Mouse (Mus musculus) forebrain, embryonic 16.5 days (tissue): ENCODE measurements around the gene Tmprss3. TPM values are rescaled to one million over a fixed set of nuclear protein-coding genes. Genes with fewer than 3 reads are reported as not detected.

Experiments used
- ATAC-seq: fragments of 200-750 bp; cut with Nextera tagmentation; 2 replicates; pipeline ENCODE4 v1.8.0; 2017; ENCODE audit warnings: mild to moderate bottlenecking, moderate library complexity
- H3K27ac ChIP-seq: fragments of 300-500 bp; sonication (generic); 2 replicates; pipeline ENCODE4 v1.5.1; 2014; ENCODE audit warnings: low read length, control low read depth
- H3K27me3 ChIP-seq: fragments of 300-500 bp; sonication (generic); replicated peaks from 2 replicates; pipeline ENCODE4 v1.6.1; 2014; ENCODE audit warnings: low read length; ENCODE audit not compliant: control insufficient read depth, insufficient read depth
- H3K36me3 ChIP-seq: fragments of 300-500 bp; sonication (generic); 2 replicates; pipeline ENCODE4 v1.6.1; 2014; ENCODE audit not compliant: control insufficient read depth, insufficient read depth
- H3K4me1 ChIP-seq: fragments of 300-500 bp; sonication (generic); replicated peaks from 2 replicates; pipeline ENCODE4 v1.6.1; 2014; ENCODE audit warnings: low read length; ENCODE audit not compliant: control insufficient read depth, insufficient read depth
- H3K4me2 ChIP-seq: fragments of 300-500 bp; sonication (generic); 2 replicates; pipeline ENCODE4 v1.6.1; 2014; ENCODE audit warnings: mild to moderate bottlenecking, low read length, control low read depth
- H3K4me3 ChIP-seq: fragments of 300-500 bp; sonication (generic); replicated peaks from 2 replicates; pipeline ENCODE4 v1.5.1; 2014; ENCODE audit warnings: mild to moderate bottlenecking, low read length, control low read depth
- H3K9ac ChIP-seq: fragments of 300-500 bp; sonication (generic); replicated peaks from 2 replicates; pipeline ENCODE4 v1.6.1; 2014; ENCODE audit warnings: low read depth, low read length, control low read depth
- H3K9me3 ChIP-seq: fragments of 300-500 bp; sonication (generic); 2 replicates; pipeline ENCODE4 v1.6.1; 2016; ENCODE audit warnings: low read length; ENCODE audit not compliant: control insufficient read depth
- WGBS: fragments of 180-500 bp; shearing (Covaris S2); extraction: QIAGEN DNeasy Blood & Tissue Kit; methylation state at CpG from one replicate; pipeline ENCODE4 v1.1.7; 2014; 5-methylcytosine and 5-hydroxymethylcytosine counted together
- polyA plus RNA-seq: library from polyadenylated mRNA; unstranded; fragments of >200 nt; fragmentation: Nextera tagmentation; extraction: Ambion mirVana; gene quantifications from 2 replicates; pipeline ENCODE4 v1.2.1, GENCODE M21; 2015

Tmprss3 gene
- polyA plus RNA-seq, 1 experiment from 2014 or later: not detected

DNA sequence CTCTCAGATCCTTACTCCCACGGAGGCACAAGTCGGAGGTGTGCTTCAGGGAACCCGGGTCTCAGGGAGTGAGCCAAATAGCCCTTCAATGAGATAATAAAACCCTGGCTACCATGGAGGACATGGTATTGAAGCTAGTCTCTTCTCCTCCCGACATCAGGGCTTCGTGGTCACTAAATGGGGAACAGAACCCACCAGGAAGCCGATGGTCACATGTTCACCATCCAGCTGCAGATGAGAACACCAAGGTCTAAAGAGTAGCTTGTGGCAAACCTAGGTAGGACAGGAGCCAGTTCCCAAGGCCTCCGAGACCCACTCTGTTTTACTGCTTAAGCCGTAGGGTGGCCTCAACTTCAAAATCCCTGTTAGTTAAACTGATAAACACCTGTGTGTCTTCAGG lies 9.9 kb upstream of the Tmprss3 start:
- WGBS: 92% methylated on average over 8 of the region's 8 CpGs
- no peak for ATAC-seq

DNA sequence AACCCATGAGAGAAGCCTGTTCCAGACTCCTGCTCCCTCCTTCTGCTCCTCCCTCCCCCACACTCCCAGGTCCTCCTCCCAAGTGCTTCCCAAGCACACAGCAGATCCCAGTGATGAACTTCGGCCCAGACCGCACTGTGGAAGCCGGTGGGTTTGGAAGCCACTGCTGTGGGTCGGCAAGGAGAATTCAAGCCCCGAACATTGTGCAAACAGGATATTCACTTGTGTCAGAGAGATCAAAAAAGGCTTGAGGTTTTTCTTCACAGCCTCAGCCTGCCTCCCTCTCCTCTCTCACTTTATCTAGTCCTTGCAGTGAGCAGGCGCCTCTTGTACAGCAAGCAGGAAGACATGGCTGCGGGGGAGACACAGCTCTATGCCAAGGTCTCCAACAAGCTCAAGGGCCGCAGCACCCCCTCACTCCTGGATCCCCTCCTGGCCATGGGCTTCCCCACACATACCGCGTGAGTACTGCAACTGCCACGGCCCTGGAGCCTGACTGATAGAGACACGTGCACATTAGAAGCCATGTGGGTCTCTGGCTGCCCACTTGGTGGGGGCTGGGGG lies 9.1 kb upstream of the Tmprss3 start, which contains the start of gene Ubash3a:
Gene Ubash3a (plus strand): TSS at position 103 of the 564 bp plus-strand sequence.
- Histone ChIP-seq H3K9ac (no peak within 1 kb of the TSS), H3K9me3 (no peaks in the 10 kb centered on the region), H3K27me3 (no peaks in the 10 kb centered on the region), H3K27ac (no peak within 1 kb of the TSS), H3K4me2 (no peak within 1 kb of the TSS), H3K4me1 (no peaks in the 10 kb centered on the region), H3K36me3 (no peaks in the 10 kb centered on the region), H3K4me3 (no peak within 1 kb of the TSS)
- no peak for ATAC-seq
- 87% methylated on average over 12 of the region's 12 CpGs for WGBS

More for the DNA sequence above, 9.9 kb upstream of the Tmprss3 start:
- no peak overlapping the region for H3K4me2 ChIP-seq
- H3K36me3 ChIP-seq: no peaks in the 10 kb centered on the region
- no peaks in the 10 kb centered on the region for H3K4me1 ChIP-seq
- no peaks in the 10 kb centered on the region for H3K9me3 ChIP-seq
- H3K27me3 ChIP-seq: no peaks in the 10 kb centered on the region
- no peak overlapping the region for H3K4me3 ChIP-seq
- H3K9ac ChIP-seq: no peak overlapping the region
- no peak overlapping the region for H3K27ac ChIP-seq

DNA sequence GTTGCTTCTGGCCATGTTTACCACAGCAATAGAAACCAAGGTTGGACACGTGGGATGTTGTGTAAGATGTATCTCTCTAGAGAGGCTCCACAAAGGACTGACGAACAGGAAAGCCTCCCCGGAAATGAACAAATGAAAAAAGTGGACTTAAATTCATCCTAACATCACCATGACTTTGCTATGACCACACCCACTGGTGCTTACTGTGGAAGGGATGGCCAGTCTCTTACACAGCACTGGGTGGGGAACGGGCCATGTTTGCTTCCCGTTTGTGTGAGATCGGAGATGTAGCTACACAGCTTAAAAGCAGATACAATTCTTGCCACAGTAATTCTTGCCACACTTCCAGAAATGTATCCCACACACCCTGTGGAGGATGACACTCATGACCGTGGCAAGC lies 2.5 kb downstream of the Tmprss3 start:
- H3K4me3 ChIP-seq: no peak overlapping the region
- no peaks in the 10 kb centered on the region for H3K9me3 ChIP-seq
- ATAC-seq: no peak
- H3K4me2 ChIP-seq: no peak overlapping the region
- H3K27me3 ChIP-seq: no peaks in the 10 kb centered on the region
- WGBS: 90% methylated on average over 7 of the region's 7 CpGs
- no peak overlapping the region for H3K27ac ChIP-seq
- no peak overlapping the region for H3K9ac ChIP-seq
- no peaks in the 10 kb centered on the region for H3K36me3 ChIP-seq
- no peaks in the 10 kb centered on the region for H3K4me1 ChIP-seq

DNA sequence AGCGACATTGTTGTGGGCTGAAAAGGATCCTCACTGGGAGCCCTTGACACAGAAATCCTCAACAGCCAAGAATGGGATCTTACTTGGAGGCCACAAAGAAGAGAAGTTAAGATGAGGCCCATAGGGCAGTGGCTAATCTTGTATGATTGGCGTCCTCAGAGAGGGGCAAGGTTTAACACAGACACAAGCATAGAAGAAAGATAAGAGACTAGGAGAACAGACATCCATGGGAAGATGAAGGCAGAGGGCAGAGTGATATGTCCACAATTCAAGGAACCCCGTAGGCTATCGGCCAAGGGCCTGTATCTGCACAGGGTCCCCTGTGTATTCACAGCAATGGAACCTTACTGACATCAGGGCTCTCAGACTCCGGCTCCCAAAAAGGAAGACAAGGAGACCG lies 3.6 kb downstream of the Tmprss3 start:
- no peaks in the 10 kb centered on the region for H3K36me3 ChIP-seq
- H3K27ac ChIP-seq: no peak overlapping the region
- ATAC-seq: no peak
- H3K4me2 ChIP-seq: no peak overlapping the region
- H3K4me3 ChIP-seq: no peak overlapping the region
- no peaks in the 10 kb centered on the region for H3K4me1 ChIP-seq
- H3K9me3 ChIP-seq: no peaks in the 10 kb centered on the region
- H3K9ac ChIP-seq: no peak overlapping the region
- H3K27me3 ChIP-seq: no peaks in the 10 kb centered on the region
- WGBS: 87% methylated on average over 6 of the region's 6 CpGs

DNA sequence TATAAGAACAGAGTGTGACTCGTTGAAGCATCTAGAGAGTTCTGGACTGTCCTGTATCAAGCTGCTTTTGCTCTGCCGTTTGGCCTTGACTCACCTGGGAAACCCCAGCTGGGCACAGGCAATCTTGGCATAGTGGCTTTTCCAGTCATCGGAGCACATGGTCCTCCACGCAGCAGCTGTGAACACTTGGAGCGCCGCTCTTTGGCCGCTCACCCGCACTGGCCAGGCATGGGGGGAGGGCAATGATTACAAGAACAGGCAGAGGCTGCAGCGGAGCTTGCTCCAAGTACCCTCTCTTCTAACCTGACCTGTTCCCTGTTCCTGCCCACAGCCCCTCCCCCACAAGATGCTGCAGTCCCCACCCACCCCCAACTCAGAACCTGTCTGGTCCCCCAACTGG lies 5.4 kb downstream of the Tmprss3 start:
- no peak for ATAC-seq
- no peaks in the 10 kb centered on the region for H3K36me3 ChIP-seq
- H3K27ac ChIP-seq: no peak overlapping the region
- no peak overlapping the region for H3K4me2 ChIP-seq
- H3K9me3 ChIP-seq: no peaks in the 10 kb centered on the region
- H3K4me3 ChIP-seq: no peak overlapping the region
- no peak overlapping the region for H3K9ac ChIP-seq
- H3K27me3 ChIP-seq: no peaks in the 10 kb centered on the region
- WGBS: 85% methylated on average over 9 of the region's 9 CpGs
- H3K4me1 ChIP-seq: no peaks in the 10 kb centered on the region

DNA sequence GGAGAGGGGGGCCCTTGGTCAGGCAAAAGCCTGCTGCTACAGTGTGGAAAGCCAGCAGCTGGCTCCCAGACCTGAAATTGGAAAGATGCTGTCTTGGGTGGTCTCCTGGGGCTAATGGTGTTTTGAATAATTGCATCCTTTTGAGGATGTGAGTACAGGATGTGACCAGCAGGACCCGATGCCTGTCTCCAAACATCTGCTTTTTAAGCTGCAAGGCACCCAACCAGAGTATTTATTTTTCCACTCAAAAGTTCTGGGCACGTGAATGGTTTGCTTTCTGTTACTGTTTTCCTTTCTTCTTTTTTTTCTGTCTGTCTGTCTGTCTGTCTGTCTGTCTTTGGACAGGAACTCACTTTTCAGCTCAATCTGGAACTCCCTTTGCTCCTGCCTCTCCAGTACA lies 6.1 kb downstream of the Tmprss3 start:
- H3K27ac ChIP-seq: no peak overlapping the region
- H3K9ac ChIP-seq: no peak overlapping the region
- WGBS: 40% methylated on average over 2 of the region's 2 CpGs

DNA sequence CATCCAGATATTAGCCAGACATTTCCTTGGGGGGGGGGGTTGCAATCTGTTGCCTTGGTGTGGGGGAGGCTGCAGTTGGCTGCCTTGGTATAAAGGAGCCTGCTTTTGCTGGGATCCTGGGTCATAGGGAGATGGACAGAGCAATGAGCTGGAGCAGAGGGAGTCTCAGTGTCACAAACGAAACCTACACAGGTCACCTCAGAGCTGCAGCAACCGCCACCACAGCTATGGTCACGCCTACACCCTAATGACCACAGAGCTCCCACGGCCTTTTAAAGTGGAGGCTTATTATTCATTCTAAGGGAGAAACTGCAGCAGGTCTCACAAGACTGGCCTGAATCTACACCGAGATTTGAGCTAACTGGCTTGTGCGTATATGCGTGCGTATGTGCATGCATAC lies 7.0 kb downstream of the Tmprss3 start:
- no peak overlapping the region for H3K4me3 ChIP-seq
- no peaks in the 10 kb centered on the region for H3K9me3 ChIP-seq
- H3K36me3 ChIP-seq: no peaks in the 10 kb centered on the region
- no peak overlapping the region for H3K4me2 ChIP-seq
- WGBS: 74% methylated on average over 8 of the region's 8 CpGs
- no peak overlapping the region for H3K27ac ChIP-seq
- no peaks in the 10 kb centered on the region for H3K4me1 ChIP-seq
- no peak for ATAC-seq
- H3K27me3 ChIP-seq: no peaks in the 10 kb centered on the region
- no peak overlapping the region for H3K9ac ChIP-seq

More for the DNA sequence above, 6.1 kb downstream of the Tmprss3 start:
- Histone ChIP-seq H3K4me1 (no peaks in the 10 kb centered on the region), H3K27me3 (no peaks in the 10 kb centered on the region), H3K4me2 (no peak overlapping the region), H3K4me3 (no peak overlapping the region), H3K9me3 (no peaks in the 10 kb centered on the region), H3K36me3 (no peaks in the 10 kb centered on the region)
- ATAC-seq: no peak

DNA sequence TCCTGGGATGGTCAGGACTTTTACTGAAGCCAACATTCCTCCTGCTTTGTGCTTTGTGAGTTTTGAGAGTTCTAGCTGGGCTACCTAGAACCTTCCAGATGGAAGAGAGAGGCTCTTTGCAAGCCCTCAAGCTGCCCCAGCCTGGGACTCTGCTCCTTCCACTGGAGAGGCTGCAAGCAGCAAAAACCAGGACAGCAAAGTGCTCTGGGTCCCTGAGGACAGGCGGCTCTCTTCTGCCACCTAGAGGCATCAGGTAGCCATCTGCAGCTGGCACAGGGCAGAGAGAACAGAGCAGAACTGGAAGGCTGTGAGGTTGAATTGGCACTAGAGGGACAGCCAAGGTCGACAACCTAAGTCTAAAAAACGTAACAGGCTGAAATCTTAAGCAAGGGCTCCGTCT lies 11.4 kb downstream of the Tmprss3 start:
- Histone ChIP-seq H3K4me3 (no peak overlapping the region), H3K4me2 (no peak overlapping the region), H3K27me3 (no peaks in the 10 kb centered on the region), H3K36me3 (no peaks in the 10 kb centered on the region), H3K9ac (no peak overlapping the region), H3K27ac (no peak overlapping the region), H3K4me1 (no peaks in the 10 kb centered on the region), H3K9me3 (no peaks in the 10 kb centered on the region)
- no peak for ATAC-seq
- 23% methylated on average over 4 of the region's 4 CpGs for WGBS

DNA sequence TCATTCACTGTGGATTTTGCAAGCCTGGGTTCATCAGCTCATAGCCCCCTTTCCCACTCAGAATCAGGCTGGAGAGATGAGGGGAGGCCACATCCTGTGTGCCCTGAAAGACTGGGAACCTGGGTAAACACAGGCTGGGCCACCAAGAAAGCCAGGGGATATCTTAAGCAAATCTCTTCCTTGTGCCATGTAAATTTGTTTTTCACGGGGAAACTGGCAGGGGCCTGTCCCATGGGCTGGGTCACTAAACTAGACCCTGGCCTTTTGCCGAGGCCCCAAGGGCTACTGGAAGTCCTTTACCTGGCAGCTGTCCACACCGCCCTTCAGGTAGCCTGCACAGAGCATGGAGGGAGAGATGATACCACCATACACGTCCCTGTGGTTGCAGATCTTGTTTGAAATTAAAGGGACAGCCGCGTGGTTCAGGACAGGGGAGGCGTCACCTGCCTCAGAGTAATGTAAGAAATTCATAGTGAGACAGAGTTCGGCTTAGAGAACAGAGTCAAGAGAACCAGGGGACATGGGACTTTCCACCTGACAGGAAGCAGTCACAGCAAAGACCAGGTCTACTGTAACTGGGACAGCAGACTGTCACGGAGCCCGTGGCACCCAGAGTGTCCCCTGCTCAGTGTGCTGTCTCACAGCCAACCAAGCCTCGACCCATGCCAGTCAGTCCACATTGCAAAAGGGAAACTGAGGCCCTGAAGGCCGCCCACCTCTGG lies 14.3 kb downstream of the Tmprss3 start:
- H3K27me3 ChIP-seq: no peaks in the 10 kb centered on the region
- no peak overlapping the region for H3K27ac ChIP-seq
- ATAC-seq: no peak
- 84% methylated on average over 12 of the region's 12 CpGs for WGBS
- H3K36me3 ChIP-seq: no peaks in the 10 kb centered on the region
- no peak overlapping the region for H3K4me3 ChIP-seq
- no peaks in the 10 kb centered on the region for H3K4me1 ChIP-seq
- no peak overlapping the region for H3K4me2 ChIP-seq
- no peak overlapping the region for H3K9ac ChIP-seq
- no peaks in the 10 kb centered on the region for H3K9me3 ChIP-seq
